Mouse (Mus musculus): ENCODE measurements around the gene Vmn1r20.

DNA sequence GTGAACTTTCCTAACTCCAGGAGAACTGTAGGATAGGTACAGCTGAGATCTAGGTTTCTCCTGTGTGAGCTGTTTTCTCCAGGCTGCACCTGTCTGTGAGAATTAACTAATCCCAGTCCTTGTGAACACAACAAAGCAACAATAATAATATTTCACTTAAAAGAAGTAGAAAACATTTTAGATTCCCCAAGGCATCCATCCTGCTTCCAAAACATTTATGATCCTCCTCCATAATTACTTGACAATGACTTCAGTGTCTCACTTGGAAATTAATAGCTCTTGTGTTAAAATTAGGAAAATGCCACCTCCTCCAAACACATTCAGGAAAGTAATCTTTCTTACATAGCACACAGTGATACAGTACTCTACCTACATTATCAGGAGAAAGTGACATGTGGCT lies 33.0 kb upstream of the Vmn1r20 start, which contains the start of gene Vmn1r18:
- no peak for TF ChIP-seq CTCF (IDR thresholded peaks at IDR 0.05; ENCODE audit: control insufficient read depth, insufficient read depth, insufficient read length)
- TF ChIP-seq MYOG (IDR thresholded peaks at IDR 0.05; ENCODE audit: control insufficient read depth, extremely low read depth, insufficient read length) = no peak
